Mouse (Mus musculus) layer of hippocampus, adult 18-20 months (tissue): ENCODE measurements at regions not wholly inside any gene's neighbourhood (a gene's known extent, or its start where the extent isn't known, plus 50 kb on each side); places are given as distances from the start of the nearest gene placed in this dataset.
"Not testable (repeated sequence)": the region's sequence is repeated elsewhere in the genome, so short reads cannot be mapped to it uniquely, and the experiment has no call there.

Experiments used
- DNase-seq, 2 experiments: peaks; one replicate each; pipeline ENCODE4 v3.0.0; 2022; ENCODE audit warnings: low spot score in 2 of 2

DNA sequence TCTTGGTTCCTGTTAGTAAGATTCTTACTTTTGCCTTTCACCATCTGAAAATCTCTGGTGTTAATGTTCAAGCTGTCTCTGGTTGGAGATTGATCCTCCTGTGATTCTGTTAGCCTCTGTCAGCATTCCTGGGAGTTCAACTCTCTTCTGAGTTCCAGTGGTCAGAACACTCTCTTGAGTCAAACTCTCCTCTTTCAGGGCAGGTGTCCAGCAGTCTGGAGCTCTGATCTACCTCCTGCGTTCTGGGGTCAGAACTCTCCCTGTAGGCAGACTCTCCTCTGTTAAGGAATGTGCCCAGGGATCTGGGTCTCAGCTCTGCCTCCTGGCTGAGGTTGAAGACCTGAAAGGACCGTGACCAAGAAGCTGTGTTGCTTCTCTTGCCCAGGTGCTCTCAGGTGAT, 581.3 kb downstream of the H2al1n start:
- not testable (repeated sequence) for DNase-seq

DNA sequence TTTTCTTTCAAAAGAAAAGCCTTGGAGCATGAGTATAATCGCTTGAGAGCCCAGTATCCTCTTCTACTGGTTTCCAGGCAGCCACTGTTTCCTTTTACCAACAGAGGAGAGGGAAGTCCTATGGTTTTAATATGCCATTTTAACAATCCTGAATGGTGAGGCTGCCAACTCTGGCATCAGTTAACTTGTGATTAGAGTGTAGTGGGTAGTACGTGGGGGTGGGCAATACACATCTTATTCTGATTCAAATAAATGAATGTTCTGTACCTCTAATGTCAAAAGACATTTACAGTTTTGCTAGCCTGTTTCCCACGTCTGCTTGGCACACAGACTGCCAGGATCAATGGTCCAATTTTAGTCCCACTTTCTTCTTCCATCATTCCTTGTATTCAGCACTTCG, 624.9 kb downstream of the H2al1n start:
- peak in 1 of 2 experiments; percentile 27 for DNase-seq

DNA sequence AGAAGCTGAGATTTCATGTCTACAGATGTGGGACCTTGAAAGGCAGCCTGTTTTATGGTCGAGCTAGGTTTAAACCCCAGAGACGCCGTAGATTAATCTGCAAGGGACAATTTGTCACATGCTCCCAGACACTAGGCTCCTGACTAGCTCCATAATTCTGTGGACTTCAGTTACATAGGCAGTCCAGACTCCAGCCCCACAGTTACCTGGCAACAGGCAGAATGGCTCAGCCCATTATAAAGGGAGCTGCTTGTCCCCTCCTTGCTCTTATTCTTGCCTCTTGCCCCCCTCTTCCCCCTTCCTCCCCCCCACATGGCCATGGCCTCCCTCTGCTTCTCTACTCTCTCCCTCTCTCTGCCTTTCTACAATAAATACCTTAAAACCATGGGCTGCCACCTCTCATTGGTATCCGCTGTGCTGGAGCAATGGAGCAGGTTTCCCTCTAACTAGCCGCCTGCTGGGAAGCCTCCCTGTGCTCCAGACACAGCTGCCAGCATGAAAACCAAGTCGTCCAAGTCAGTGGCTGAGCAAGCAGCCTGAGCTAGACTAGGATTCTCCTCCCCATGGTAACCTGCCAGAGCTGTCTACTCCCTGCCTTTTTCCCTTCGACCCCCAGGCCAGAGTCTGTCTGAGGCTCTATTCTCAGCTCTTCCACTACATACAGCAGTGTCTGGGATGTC, 628.9 kb downstream of the H2al1n start:
- no peak for DNase-seq

DNA sequence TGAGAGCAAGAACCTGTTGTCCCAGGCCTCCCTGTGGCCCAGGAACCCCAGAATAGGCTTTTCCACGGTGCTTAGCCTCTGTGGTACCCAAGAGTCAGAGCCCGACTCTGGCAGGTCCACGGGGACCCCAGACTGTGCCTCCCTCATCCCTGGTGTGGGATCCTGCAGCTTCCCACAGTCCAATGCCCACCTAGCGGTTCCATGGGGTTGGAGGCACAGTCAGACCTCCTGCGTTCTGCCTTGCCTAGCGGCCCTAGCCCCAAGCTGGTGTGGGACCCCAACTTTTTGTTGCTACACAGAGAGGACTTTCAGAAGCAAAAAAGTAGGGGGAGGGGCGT, 629.4 kb downstream of the H2al1n start:
- no peak for DNase-seq

DNA sequence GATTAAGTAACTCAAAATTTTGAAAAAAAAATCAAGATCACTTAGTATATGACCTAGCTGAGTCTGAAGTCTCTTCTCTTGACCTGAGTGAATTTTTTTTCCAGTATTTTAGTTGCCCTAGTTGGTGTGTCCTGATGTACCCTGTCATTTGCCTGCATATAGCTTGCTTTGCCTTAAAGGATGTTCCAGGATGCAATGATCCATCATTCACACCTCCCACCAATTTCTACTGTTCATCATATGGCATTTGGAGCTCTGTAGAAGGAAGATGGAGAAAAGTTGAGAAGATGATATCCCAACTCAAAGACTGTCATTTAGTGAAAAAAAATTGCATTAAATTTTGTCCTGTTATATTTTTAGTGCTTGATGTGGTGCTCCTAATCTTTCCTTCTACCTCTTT, 634.4 kb downstream of the H2al1n start:
- no peak for DNase-seq

DNA sequence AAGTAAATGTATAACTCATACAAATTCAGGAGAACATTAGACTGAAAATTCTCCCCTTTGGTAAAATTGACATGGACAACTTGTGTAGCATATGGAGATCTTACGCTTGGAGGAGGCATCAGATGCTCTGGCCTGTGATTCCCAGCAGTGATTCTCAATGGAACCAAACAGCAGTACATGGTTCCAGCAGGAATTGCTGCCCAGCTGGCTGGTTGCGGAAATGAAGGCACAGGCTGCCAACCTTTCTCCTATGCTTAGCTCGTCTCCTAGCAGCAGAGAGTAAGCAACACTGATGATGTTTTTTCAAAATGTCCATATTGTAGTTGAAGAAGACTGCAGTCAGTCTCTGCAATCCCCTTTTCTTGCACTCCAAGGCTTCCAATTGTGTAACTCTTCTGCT, 673.7 kb downstream of the H2al1n start:
- peak; percentile 42 to 74 for DNase-seq
